Mouse (Mus musculus): ENCODE data around the gene Gpr182.
"Not testable (repeated sequence)": the region's sequence is repeated elsewhere in the genome, so short reads cannot be mapped to it uniquely, and the experiment has no call there.

Gpr182 gene

GRCm38 (mm10) chr10:127751548-127751947 lies at the start of gene Gpr182:
TSS of gene Gpr182 (minus strand) at chr10:127751732.
- DNase-seq (ENCODE audit: low read depth, low spot score), result no peak

DNA sequence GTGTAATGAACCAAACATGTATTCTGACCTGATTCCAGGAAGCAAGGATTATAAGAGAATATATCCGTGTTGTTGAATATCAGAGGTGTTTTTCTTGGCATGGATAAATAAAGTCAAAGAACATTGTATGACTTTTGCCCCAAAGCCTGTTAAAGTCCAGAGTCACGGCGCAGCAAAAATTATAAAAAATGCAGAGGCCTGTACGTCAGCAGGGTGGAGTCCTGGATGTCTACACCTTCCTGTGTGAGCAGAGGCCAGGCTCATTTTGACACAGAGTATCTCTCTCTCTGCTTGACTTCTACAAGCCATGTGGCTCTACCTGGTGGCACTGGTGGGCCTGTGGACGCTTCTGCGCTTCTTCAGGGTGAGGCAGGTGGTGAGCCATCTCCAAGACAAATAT lies 49.4 kb upstream of the Gpr182 start, which contains the start of gene Rdh16:
Gene Rdh16 (plus strand): TSS at position 262 of the 400 bp plus-strand sequence.
- DNase-seq (ENCODE audit: low read depth, low spot score), result no peak

DNA sequence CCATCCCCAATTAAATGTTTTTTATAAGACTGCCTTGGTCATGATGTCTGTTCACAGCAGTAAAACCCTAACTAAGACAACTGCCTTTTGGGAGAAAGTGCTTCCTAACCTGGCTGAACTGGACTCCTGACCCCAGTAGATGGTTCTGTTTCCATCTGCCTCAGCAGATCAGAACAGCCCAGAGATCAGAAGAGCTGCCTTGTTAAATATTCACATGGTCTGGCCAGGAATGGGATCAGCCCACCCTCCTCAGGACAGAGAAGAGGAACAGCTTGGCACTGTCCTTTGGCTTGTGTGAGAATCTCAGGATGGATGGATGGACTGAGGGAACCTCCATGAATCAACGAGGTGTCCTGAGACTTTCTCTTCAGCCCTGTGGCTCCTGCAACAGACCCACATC lies 47.8 kb upstream of the Gpr182 start:
- DNase-seq (ENCODE audit: low read depth, low spot score), result no peak

DNA sequence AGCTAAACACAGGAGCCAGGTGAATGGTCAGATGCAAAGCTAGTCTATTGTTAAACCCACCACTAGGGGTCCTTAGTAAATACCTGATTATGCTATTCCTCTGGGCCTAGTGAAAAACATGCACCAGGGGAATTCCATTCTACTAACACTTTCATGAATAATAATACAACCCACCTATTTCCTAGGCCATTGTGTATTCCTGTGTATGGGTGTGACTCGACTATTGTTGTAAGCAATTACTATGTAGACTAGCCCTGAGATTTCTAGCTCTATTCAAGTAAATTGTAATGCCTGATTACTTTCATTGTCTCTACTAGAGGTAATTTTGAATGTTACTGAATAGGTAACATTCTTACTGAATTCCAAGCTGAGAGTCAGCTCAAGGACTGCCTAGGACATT lies 33.9 kb upstream of the Gpr182 start:
- not testable (repeated sequence) for DNase-seq (ENCODE audit: low read depth, low spot score)

- not testable (repeated sequence) for DNase-seq (ENCODE audit: low read depth, low spot score)
These were observed 30.8 kb upstream of the Gpr182 start for GRCm38 (mm10) chr10:127782321-127782720.

DNA sequence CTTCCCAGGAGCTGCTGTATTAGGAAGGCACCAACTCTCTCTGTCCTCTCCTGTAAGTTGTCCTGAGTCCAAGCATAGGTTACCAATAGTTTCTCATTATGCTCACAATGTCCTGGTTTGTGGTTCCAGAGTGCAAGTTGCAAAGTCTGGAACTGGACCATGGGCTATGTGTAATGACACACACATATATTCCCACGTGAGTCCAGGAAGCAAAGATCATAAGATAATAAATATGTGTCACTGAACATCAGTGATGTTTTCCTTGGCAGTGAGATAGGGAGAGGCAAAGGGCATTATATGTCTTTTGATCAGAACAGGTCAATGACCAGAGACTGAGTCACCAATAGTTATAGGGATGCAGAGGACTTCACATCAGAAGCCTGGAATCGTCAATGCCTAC lies 24.5 kb upstream of the Gpr182 start, which contains the start of gene Rdh9:
Gene Rdh9 (plus strand): TSS at position 376 of the 400 bp plus-strand sequence.
- no peak for DNase-seq (ENCODE audit: low read depth, low spot score)

DNA sequence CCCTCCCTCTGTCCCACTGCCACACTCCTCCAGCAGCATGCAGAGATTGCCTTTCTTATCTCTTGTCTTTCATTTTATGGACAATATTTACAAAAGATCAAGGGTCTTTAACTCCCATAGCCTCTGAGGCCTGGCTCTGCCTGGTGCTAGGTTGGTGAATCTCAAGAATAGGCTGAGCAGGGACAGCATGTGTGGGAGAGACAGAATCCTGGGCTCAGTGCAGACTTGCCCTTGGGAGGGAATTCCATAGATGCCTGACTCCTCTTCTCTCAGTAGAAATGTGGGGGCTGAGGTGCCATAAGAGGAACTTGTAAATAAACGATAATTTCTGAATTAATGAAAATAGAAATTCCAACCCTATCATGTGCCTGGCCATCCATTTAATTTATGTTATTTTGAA lies 15.0 kb upstream of the Gpr182 start:
- DNase-seq (ENCODE audit: low read depth, low spot score), result no peak

DNA sequence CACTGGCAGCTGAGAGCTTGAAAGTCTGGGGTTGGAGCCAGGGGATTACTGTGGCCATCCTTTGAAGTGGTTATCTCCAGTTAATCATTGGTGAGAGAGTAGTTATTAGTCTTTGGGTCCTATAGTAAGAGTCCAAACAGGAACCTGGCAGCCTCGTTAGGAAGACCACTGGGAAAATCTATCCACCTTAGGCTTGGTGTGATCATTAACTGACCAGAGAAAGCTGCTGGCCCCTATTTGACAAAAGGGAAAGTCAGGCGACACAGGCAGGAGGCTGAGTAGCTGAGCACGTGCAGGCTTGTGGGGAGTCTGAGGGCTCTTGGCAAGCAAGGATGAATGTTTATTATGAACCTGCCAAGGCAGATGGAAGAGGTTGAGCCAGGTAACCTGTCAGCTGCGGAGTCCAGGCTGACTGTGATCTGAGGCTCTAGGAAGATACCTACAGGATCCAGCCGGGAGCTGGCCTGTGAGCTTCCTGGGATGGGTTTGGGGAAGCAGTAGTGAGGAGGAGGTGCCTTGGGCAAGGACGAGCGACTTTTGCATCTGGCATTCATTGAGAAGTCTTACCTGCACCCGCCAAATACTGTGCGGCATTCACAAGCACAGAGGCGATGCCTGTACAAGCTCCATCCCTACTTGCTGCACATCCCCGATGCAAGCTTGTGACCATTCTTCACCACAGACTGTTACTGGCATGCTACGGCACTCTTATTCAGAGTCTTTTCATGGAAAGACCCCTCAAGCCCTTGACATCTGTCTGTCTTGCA lies 12.6 kb upstream of the Gpr182 start:
- no peak for DNase-seq (ENCODE audit: low read depth, low spot score)

- not testable (repeated sequence) for DNase-seq (ENCODE audit: low read depth, low spot score)
These were observed 11.4 kb upstream of the Gpr182 start for GRCm38 (mm10) chr10:127762926-127763325.

DNA sequence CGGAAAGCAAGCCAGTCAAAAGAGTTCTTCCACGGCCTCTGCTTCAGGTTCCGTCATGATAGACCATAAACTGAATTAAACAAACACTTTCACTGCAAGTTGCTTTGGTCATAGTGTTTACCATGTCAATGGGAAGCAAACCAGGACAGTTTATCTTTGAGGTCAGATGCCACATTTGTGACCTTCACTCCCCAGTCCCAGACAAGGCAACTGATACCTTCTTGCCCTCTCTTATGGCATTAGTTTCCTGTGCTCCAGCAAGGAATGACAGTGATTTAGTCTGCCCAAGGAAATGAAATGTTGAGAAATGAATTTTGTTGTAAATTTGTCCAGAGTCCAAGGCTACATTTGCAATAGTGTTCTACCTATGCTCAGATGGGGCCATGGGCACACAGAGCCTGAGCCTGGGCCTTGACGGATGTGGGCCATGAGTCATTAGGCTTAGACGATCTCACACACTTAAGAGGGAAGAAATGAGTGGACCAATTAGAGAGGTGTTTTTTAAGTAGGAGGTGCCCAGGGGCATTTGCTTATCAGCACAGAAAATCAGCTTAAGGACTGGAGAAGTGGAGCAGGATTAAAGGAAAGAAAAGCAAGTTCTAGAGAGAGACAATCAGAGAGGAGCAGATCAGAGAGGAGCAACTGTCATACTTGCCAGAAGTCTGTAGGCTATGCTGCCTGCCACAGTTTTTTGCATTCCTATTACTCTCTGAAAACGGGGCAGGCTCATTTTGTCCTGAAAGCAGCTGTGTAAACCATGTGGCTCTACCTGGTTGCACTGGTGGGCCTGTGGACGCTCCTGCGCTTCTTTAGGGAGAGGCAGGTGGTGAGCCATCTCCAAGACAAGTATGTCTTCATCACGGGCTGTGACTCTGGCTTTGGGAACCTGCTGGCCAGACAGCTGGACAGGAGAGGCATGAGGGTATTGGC lies 7.9 kb upstream of the Gpr182 start, which contains the start of the genes Rdh1 and Rdh16f1:
Gene Rdh1 (plus strand): TSS at position 541 of the 930 bp plus-strand sequence.
Gene Rdh16f1 (plus strand): TSS at position 607 of the 930 bp plus-strand sequence.
- DNase-seq (ENCODE audit: low read depth, low spot score), result no peak

DNA sequence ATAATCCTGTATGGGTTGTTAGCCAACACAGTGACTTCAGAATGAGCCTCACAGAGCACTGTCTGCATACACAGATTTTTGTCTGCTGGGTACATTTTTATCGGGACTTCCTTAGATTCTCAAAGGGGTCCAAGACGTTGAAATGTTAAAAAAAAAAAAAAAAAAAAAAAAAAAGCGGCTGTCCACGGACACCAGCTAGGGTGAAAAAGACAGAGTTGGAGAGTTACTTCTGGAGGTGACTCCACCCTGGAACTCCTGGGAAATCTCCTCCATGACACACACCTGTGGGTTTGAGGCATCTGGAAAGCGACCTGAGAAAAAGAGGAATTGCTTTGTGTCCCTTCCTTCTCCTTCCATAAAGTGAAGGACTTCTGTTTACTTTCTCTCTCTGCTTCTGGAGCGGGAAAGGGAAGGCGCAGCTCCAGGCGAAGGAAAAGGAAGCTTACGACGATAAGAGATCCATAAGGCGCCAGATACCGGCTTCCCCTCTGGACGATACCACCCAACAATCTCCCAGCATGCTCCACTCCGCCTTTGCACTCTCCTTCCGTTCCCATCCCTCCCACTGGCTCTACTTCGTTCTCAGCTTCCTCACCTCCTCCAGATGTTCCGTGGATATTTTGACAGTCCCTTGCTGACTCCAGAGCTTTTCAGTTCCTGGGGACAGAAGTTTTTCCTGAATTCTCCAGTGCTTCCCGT lies 4.4 kb upstream of the Gpr182 start:
- no peak for DNase-seq (ENCODE audit: low read depth, low spot score)

- DNase-seq (ENCODE audit: low read depth, low spot score), result no peak
These were observed 3.7 kb upstream of the Gpr182 start for GRCm38 (mm10) chr10:127755246-127755645.

DNA sequence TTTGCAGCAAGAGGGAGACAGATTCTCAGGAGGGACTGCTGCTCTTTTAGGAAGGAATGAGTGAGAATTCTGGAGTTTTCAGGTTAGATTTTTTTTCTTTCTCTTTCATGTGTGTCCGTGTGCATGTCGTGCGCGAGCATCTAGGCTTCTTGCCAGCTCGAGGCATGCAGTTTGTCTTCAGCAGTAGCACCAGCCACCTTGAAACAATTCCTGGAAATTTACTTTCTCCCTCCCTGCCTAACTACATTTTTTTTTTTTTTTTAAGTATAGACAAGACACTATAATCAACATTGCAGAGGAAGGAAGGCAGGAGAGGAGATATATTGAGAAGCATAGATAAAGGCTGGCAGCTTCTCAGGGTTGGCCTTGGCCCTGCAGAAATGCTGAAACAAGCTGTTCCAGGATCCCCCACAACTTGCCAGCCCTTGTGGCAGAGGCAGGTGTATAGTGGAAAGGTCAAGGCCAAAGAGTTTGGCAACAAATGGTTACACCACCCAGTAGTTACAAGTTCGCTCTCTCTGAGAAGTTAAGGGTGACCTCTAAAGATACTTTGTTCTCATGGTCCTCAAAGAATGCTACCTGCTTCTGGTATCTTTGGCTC lies 3.1 kb upstream of the Gpr182 start:
- no peak for DNase-seq (ENCODE audit: low read depth, low spot score)

- no peak for DNase-seq (ENCODE audit: low read depth, low spot score)
These were observed 1.3 kb downstream of the Gpr182 start for GRCm38 (mm10) chr10:127750136-127750777.

DNA sequence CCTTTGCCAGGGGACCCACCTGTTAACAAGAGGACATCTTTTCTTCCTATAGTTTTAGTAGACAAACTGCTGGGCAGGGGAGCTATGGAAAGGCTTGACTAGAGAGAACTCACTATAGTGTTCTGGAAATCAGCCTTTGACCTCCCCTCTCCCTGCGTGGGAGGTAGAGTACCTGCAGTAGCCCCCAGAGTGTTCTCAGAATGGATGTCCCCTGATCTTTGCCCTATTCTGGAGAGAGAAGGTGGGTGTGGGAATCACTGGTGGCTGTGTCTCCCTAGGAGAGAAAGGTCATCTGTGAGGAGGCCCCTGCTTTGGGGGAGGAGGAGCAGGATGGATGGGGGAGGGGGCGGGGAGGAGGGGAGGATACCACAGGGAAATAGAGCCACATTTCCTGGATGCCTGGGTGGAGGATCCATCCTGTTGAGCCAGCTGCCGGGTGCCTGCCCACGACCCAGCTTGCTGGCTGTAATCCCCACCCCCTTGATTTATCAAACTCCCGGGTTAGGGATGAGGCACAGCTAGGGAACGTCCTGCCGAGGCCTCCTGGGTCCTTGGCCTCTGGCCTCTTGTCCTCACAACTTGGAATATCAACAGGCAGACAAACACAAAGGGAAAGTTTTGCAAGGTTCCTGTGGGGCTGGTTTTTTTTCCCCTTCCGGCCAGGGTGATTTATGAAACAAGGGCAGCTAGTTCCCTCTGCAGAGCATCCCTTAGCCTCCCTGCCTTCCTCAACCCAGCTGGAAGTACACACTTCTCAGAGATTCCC lies 2.5 kb downstream of the Gpr182 start:
- DNase-seq (ENCODE audit: low read depth, low spot score), result no peak

DNA sequence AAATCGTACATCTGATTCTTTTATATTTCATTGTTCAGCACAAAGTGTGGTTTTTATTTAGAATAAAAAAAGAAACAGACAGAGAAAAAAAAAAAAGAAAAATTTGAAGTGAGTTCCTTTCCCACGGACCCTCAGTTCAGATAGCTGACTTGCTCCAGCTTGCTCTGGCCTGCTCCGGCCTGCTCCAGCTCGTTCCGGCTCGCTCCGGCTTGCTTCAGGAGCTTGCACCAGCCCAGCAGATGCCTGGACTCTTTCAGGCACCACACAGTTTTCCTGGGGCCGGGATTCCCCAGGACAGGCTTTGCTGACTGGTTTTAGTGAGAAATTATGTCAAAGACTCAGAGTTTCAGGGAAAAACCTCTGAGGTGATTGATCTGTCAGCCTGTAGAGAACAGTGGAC lies 4.3 kb downstream of the Gpr182 start:
- no peak for DNase-seq (ENCODE audit: low read depth, low spot score)

GRCm38 (mm10) chr10:127745886-127746285 lies 5.6 kb downstream of the Gpr182 start:
- no peak for DNase-seq (ENCODE audit: low read depth, low spot score)

GRCm38 (mm10) chr10:127744661-127745060 lies 6.9 kb downstream of the Gpr182 start:
- DNase-seq (ENCODE audit: low read depth, low spot score), result no peak

- DNase-seq (ENCODE audit: low read depth, low spot score), result no peak
These were observed 11.8 kb downstream of the Gpr182 start for GRCm38 (mm10) chr10:127739661-127740161.
